Mouse (Mus musculus) olfactory bulb, adult 2 months (tissue): Measurements from ENCODE around the gene Col11a2. TPM values are rescaled to one million over a fixed set of nuclear protein-coding genes. Genes with fewer than 3 reads are reported as not detected.
A peak's percentile ranks its signal among the peaks of the same experiment; 100 is the strongest.

ENCODE experiments used
- H3K27ac ChIP-seq: fragments of 200-500 bp; 2 replicates; pipeline ENCODE4 v1.5.1; 2012; ENCODE audit warnings: low read depth, low read length; ENCODE audit not compliant: insufficient read depth
- H3K4me1 ChIP-seq: fragments of 200-500 bp; 2 replicates; pipeline ENCODE4 v1.6.1; 2012; ENCODE audit warnings: low read length; ENCODE audit not compliant: control insufficient read depth, insufficient read depth
- H3K4me3 ChIP-seq: fragments of 200-500 bp; 2 replicates; pipeline ENCODE4 v1.5.1; 2012; ENCODE audit warnings: mild to moderate bottlenecking, low read depth, low read length, moderate library complexity; ENCODE audit not compliant: insufficient read depth
- CTCF ChIP-seq: fragments of 200-500 bp; IDR thresholded peaks from 2 replicates; pipeline ENCODE4 v1.5.1; 2012; ENCODE audit warnings: low read depth, mild to moderate bottlenecking, low read length, moderate library complexity; ENCODE audit not compliant: insufficient read depth
- POLR2A ChIP-seq: fragments of 200-500 bp; IDR thresholded peaks from 2 replicates; pipeline ENCODE4 v1.6.1; 2012; ENCODE audit warnings: mild to moderate bottlenecking, low read depth, low read length, moderate library complexity; ENCODE audit not compliant: insufficient read depth
- WGBS: fragments of 180-500 bp; shearing (Covaris S2); methylation state at CpG from one replicate; pipeline ENCODE4 v1.1.7; 2018; 5-methylcytosine and 5-hydroxymethylcytosine counted together
- polyA plus RNA-seq: library from polyadenylated mRNA; stranded (reverse); fragments of >200 nt; gene quantifications from 2 replicates; pipeline ENCODE4 v1.2.4, GENCODE M21; 2012; ENCODE audit warnings: low replicate concordance; ENCODE audit not compliant: missing spikeins, insufficient read depth, insufficient read length

The Col11a2 gene
- polyA plus RNA-seq, 1 experiment = not detected

DNA sequence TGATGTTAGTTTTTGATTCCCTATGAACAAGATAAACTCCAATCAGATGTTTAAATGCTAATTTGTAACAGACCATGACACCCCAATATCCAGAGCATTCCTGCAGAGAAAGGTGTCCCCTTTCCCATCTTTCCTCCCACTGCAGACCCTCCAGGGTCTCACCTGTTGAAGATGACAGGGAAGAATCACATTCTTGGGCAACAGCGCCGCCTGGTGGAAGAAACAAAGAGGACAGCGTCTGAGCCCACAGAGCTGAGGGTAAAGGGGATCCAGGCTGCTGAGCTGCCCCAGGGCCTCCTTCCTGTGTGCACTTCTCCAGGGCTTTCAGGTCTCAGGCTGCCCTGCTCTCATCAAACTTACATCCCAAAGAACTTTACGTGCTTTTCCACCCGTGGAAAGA, 35.8 kb upstream of the Col11a2 start:
- Histone ChIP-seq H3K27ac (no peak overlapping the region), H3K4me3 (no peak overlapping the region), H3K4me1 (peaks cover 9% of the 10 kb centered on the region)
- TF ChIP-seq POLR2A (no peak), CTCF (peak; percentile 59)
- 5% methylated on average over 5 of the region's 5 CpGs for WGBS

DNA sequence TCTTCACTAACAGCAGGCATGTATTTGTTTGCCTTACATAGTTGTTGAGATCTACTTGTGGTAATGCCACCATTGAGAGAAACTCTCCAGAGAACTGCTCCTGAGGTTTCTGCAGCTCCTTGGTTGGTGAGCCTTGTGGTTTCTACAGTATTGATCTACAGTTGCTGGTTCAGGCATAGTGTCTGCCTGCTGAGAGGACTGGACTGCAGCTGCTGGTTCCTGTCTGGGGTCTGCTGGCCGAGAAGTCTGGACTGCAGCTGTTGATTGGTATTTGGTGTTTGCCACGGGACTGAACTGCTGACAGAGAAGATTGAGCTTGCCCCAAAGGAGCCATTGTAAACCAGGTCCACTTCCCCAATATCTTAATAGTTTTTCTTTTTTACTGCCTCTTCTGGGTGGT, 32.7 kb upstream of the Col11a2 start:
- no peak overlapping the region for H3K27ac ChIP-seq
- no peaks in the 10 kb centered on the region for H3K4me1 ChIP-seq
- H3K4me3 ChIP-seq = no peak overlapping the region
- TF ChIP-seq CTCF (no peak), POLR2A (no peak)
- WGBS = 59% methylated on average over 2 of the region's 2 CpGs

DNA sequence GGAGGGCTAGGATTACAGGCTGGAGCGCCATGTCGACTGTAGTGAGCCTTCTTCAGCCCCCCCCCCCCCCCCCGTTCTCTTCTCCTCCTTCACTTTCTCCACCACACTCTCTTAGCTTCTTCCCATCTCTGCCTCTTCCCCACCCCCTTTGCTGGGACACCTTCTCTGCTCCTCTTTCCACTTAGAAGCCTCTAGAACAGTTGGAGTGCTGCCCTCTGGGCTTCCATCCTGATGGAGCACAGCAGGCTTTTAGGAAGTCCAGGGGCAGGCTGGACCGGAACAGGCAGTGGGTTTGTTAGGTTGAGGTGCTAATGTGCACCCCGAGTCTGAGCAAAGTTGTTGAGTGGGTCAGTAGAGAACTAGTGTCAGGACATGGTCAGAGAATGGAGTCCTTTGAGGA, 29.1 kb upstream of the Col11a2 start:
- no peaks in the 10 kb centered on the region for H3K4me1 ChIP-seq
- H3K27ac ChIP-seq = no peak overlapping the region
- TF ChIP-seq POLR2A (no peak), CTCF (no peak)
- H3K4me3 ChIP-seq = no peak overlapping the region
- WGBS = 81% methylated on average over 5 of the region's 5 CpGs

DNA sequence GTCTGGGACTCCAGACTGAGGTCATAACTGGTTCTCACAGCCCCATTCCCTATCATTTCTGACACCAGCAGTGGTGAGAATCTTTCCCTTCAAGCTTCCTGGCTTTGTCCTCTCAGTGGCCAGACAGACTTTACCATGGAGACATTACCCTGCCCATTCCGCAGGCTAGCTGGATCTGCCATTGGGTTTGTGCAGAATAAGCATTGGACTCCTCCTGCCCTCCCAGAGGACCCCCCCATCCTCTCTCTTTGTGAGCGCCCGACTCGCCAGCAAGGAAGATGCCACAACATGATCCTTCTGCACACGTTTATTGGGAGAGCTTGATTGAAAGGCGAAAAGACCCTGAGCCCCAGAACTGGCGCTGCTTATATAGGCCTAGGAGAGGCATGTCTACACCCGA, 25.8 kb upstream of the Col11a2 start:
- Histone ChIP-seq H3K4me3 (no peak overlapping the region), H3K27ac (no peak overlapping the region), H3K4me1 (no peaks in the 10 kb centered on the region)
- 92% methylated on average over 8 of the region's 8 CpGs for WGBS
- no peak for TF ChIP-seq POLR2A
- TF ChIP-seq CTCF = no peak

DNA sequence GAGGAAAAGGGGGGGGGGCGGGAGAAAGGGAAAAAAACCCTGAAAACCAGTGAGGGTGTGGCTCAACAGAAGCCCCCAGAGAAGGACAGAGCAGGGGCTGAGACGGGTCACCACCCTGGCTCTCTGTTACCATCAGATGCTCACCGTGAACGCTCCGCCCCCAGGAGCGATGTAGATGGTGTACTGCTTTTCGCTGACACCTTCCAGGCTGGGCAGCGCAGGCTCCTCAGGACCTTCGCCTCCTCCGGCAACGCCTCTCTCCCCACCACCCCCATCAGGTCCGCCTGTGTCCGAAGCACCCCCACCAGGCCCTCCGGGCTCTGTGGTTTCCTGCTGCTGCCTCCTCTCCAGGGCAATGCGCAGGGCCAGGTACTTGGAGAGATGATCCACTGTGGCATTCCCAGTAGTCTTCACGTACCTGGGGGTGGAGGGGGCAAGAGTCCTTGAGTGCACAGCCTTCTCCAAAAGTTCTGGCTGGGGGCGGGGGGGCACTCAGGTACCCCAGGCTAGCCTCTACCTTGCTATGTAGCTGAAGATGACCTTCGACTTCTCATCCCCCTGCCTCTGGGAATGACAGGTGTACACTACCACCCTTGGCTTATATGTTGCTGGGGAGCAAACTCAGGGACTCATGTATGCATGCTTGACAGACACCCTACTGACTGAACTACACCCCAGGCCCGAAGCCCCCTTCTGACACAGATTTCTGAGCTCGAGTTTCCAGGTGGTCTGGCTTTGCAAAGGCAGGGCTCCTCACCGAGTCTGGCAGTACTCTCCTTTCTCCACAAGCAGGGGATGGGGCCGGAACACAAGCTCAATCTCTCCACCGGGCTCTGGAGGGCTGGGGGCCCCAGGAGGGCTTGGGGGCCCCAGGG, 17.5 kb upstream of the Col11a2 start:
- Histone ChIP-seq H3K4me3 (no peak overlapping the region), H3K27ac (no peak overlapping the region), H3K4me1 (peaks cover 35% of the 10 kb centered on the region)
- WGBS = 94% methylated on average over 23 of the region's 23 CpGs
- TF ChIP-seq POLR2A (no peak), CTCF (no peak)

DNA sequence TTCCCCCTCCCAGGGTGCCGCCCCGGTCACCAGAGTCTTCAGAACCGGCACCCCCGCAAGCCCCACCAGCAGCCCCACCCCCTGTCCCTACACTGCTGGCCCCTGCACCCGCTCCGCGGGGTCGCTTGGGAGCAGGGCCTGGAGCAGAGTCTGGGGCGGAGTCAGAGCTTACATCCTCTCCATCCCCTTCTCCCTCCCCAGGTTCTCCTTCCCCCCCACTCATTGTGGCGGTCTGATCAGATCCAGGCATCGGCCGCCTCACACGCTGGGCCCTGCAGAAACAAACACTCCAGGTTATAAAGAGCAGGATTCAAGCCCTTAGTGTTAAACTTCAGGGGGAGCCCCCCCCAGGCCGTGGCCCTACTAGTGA, 16.8 kb upstream of the Col11a2 start:
- Histone ChIP-seq H3K4me1 (peaks cover 41% of the 10 kb centered on the region), H3K4me3 (no peak overlapping the region), H3K27ac (no peak overlapping the region)
- TF ChIP-seq CTCF (no peak), POLR2A (no peak)
- 95% methylated on average over 14 of the region's 14 CpGs for WGBS

DNA sequence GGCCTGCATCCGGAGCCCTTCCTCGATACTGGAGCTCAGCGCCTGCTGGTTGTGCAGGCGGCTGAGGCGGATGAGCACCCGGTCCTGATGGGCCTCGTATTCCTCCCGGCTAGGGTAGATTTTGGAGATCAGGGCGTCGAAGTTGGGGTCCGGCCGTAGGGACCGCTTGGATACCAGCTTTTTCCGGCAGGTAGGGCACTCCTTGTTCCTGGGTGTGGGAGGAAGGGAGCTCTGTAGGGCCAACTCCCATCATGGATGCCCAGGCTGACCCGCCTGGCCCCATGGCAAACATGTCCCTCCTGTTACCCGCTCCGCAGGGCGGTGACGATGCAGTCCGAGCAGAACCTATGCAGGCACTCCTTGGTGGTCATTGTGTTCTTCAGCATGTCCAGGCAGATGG, 16.2 kb upstream of the Col11a2 start:
- TF ChIP-seq CTCF = no peak
- no peak for TF ChIP-seq POLR2A
- Histone ChIP-seq H3K4me1 (peaks cover 44% of the 10 kb centered on the region), H3K27ac (no peak overlapping the region), H3K4me3 (no peak overlapping the region)
- WGBS = 95% methylated on average over 20 of the region's 20 CpGs

DNA sequence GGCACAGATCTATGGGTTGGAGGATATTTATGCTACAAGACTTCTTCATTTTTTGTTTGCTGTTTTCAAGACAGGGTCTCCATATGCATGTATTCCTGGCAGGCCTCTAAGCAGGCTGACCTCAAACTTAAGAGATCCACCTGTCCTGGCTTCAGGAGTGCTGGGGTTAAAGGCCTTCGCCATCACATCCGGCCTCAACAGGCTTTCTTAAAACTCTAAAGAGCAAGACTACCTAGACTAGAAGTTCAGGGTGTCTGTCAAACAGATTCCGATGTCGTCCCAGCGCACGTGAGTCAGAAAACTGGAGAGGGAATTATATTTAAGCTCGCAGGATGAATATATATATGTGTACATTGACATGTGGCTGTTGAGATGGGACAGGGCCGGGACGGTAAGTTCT, 15.6 kb upstream of the Col11a2 start:
- H3K4me3 ChIP-seq = peak overlapping the region; percentile 75; the same call in 1 of the 2 replicates
- TF ChIP-seq POLR2A (no peak), CTCF (no peak)
- H3K4me1 ChIP-seq = peaks cover 51% of the 10 kb centered on the region
- H3K27ac ChIP-seq = 0 out of 2 replicates have a peak overlapping the region, but pooled peaks have one; percentile 94
- WGBS = 50% methylated on average over 9 of the region's 9 CpGs

DNA sequence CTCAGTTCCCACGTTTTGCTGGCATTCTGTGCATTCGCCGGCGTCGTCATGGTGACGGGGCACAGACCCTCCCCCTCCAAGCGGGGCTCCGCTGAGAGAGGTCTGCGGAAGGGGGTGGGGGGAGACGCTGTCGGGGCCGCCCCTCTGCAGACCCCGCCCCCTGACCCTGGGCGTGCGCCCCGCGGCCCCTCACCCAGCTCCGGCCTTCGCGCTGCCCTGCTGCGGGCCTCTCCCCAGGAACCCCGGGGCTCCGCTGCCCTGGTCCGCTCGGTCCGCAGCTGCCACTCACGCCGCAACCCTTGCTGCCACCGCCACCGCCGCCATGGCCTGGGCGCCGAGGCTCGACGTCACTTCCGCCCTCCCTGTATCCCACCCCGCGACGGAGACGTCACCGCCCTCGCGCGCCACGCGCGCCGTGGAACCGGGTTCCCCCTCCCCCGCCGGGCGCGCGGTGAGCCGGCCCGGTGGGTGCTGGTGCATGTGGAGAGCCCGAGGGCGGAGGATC, 14.9 kb upstream of the Col11a2 start, which contains the start of gene Ring1:
Ring1 (minus strand) TSS at position 364 of the 505 bp plus-strand sequence.
- under 1% methylated on average over 53 of the region's 58 CpGs for WGBS
- peaks cover 55% of the 10 kb centered on the region for H3K4me1 ChIP-seq

More for the DNA sequence above, 14.9 kb upstream of the Col11a2 start, which contains the start of gene Ring1:
- peak within 1 kb of the TSS; percentile 94 for H3K27ac ChIP-seq
- peak within 1 kb of the TSS; percentile 75 for H3K4me3 ChIP-seq
- TF ChIP-seq CTCF = no peak
- peak; percentile 95 for TF ChIP-seq POLR2A
